Mouse (Mus musculus) hindbrain, embryonic 16.5 days (tissue): ENCODE results near the gene Cntn3. TPM values are rescaled to one million over a fixed set of nuclear protein-coding genes. Genes with fewer than 3 reads are reported as not detected.

Experiments
- ATAC-seq: fragments of 200-750 bp; cut with Nextera tagmentation; 2 replicates; pipeline ENCODE4 v1.8.0; 2017; ENCODE audit warnings: moderate TSS enrichment, moderate library complexity
- H3K27ac ChIP-seq: fragments of 300-500 bp; sonication (generic); 2 replicates; pipeline ENCODE4 v1.5.1; 2014; ENCODE audit warnings: low read depth, mild to moderate bottlenecking, control low read depth, low read length, moderate library complexity
- H3K27me3 ChIP-seq: fragments of 300-500 bp; sonication (generic); replicated peaks from 2 replicates; pipeline ENCODE4 v1.6.1; 2014; ENCODE audit warnings: low read length; ENCODE audit not compliant: control insufficient read depth, insufficient read depth
- H3K36me3 ChIP-seq: fragments of 300-500 bp; sonication (generic); 2 replicates; pipeline ENCODE4 v1.6.1; 2014; ENCODE audit warnings: mild to moderate bottlenecking, low read length, moderate library complexity, mixed read lengths; ENCODE audit not compliant: control insufficient read depth, insufficient read depth
- H3K4me1 ChIP-seq: fragments of 300-500 bp; sonication (generic); 2 replicates; pipeline ENCODE4 v1.6.1; 2014; ENCODE audit warnings: low read depth, low read length; ENCODE audit not compliant: control insufficient read depth, insufficient read depth
- H3K4me2 ChIP-seq: fragments of 300-500 bp; sonication (generic); 2 replicates; pipeline ENCODE4 v1.6.1; 2014; ENCODE audit warnings: mild to moderate bottlenecking, low read length, control low read depth, moderate library complexity
- H3K4me3 ChIP-seq: fragments of 300-500 bp; sonication (generic); 2 replicates; pipeline ENCODE4 v1.5.1; 2014; ENCODE audit warnings: mild to moderate bottlenecking, low read length, control low read depth, moderate library complexity
- H3K9ac ChIP-seq: fragments of 300-500 bp; sonication (generic); 2 replicates; pipeline ENCODE4 v1.6.1; 2014; ENCODE audit warnings: low read depth, mild to moderate bottlenecking, control low read depth, low read length, moderate library complexity
- H3K9me3 ChIP-seq: fragments of 300-500 bp; sonication (generic); 2 replicates; pipeline ENCODE4 v1.6.1; 2014; ENCODE audit warnings: mild to moderate bottlenecking, low read length, moderate library complexity; ENCODE audit not compliant: control insufficient read depth
- WGBS: fragments of 180-500 bp; shearing (Covaris S2); extraction: QIAGEN DNeasy Blood & Tissue Kit; methylation state at CpG from one replicate; pipeline ENCODE4 v1.1.7; 2014; 5-methylcytosine and 5-hydroxymethylcytosine counted together
- polyA plus RNA-seq: library from polyadenylated mRNA; unstranded; fragments of >200 nt; fragmentation: Nextera tagmentation; extraction: Ambion mirVana; gene quantifications from 2 replicates; pipeline ENCODE4 v1.2.1, GENCODE M21; 2015

The Cntn3 gene
- polyA plus RNA-seq, 1 experiment from 2014 or later, result 3.1 TPM

- no peak overlapping the region for H3K27ac ChIP-seq
- WGBS, result 18% methylated on average over 1 of the region's 1 CpGs
- no peak overlapping the region for H3K9ac ChIP-seq
- H3K4me1 ChIP-seq, result no peaks in the 10 kb centered on the region
- H3K4me3 ChIP-seq, result no peak overlapping the region
- no peak for ATAC-seq
- no peaks in the 10 kb centered on the region for H3K9me3 ChIP-seq
- H3K27me3 ChIP-seq, result no peaks in the 10 kb centered on the region
- no peak overlapping the region for H3K4me2 ChIP-seq
- H3K36me3 ChIP-seq, result no peaks in the 10 kb centered on the region
These were observed 200.8 kb downstream of the Cntn3 start for GRCm38 (mm10) chr6:102372112-102372511.

DNA sequence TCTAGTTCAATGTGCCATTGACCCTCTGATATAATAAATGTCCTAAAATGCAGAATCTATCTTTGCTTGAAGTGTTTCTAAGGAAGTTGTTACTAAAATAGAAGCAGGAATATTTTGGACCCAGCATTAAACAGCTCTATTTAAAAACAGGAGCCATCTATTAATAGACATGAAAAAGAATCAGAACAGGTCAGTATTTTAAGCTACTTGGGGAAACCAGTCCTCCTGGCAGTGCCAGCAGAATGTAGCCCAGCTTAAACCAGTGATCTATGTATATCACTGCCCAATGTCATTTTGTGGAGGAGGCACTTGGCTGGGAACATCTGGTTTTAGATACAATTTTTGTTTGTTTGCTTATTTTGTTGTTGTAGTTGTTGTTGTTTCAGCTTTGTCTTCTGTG lies 209.0 kb downstream of the Cntn3 start:
- Histone ChIP-seq H3K4me1 (no peaks in the 10 kb centered on the region), H3K36me3 (no peaks in the 10 kb centered on the region), H3K27me3 (no peaks in the 10 kb centered on the region), H3K4me2 (no peak overlapping the region), H3K9ac (no peak overlapping the region), H3K9me3 (no peaks in the 10 kb centered on the region), H3K27ac (no peak overlapping the region), H3K4me3 (no peak overlapping the region)
- no peak for ATAC-seq

DNA sequence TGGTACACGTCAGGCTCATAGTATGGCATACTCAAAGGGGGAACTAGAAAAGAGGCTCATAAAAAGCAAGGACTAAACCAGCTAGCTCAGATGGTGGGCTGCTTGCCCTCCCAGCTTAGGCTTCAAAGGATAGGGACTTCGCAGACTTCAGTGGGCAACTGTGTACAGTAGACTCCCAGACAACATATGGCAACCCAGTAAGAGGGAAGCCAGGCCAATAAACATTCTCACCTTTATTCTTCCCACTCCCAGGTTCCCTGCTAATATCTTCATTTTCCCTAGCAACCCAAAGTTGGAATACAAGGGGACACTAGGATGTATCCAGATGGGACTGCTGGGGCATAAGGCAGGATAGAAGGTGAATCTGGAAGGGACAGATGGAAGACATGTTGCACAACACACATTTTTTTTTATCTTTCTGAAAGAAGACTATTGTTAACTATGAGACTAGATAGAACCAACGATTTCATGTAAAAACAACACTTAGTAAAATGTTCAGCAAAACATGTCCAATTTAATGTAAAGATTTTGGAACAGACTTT lies 209.5 kb downstream of the Cntn3 start:
- Histone ChIP-seq H3K9me3 (no peaks in the 10 kb centered on the region), H3K9ac (no peak overlapping the region), H3K27me3 (no peaks in the 10 kb centered on the region), H3K36me3 (no peaks in the 10 kb centered on the region), H3K4me2 (no peak overlapping the region), H3K4me1 (no peaks in the 10 kb centered on the region), H3K4me3 (no peak overlapping the region), H3K27ac (no peak overlapping the region)
- ATAC-seq, result peak; percentile 85
- WGBS, result 92% methylated on average over 3 of the region's 3 CpGs

GRCm38 (mm10) chr6:102332144-102332543 lies 240.8 kb downstream of the Cntn3 start:
- Histone ChIP-seq H3K4me2 (no peak overlapping the region), H3K9me3 (no peaks in the 10 kb centered on the region), H3K27me3 (no peaks in the 10 kb centered on the region), H3K9ac (no peak overlapping the region), H3K36me3 (no peaks in the 10 kb centered on the region), H3K4me3 (no peak overlapping the region), H3K4me1 (no peaks in the 10 kb centered on the region), H3K27ac (no peak overlapping the region)
- no peak for ATAC-seq
- 82% methylated on average over 3 of the region's 3 CpGs for WGBS

DNA sequence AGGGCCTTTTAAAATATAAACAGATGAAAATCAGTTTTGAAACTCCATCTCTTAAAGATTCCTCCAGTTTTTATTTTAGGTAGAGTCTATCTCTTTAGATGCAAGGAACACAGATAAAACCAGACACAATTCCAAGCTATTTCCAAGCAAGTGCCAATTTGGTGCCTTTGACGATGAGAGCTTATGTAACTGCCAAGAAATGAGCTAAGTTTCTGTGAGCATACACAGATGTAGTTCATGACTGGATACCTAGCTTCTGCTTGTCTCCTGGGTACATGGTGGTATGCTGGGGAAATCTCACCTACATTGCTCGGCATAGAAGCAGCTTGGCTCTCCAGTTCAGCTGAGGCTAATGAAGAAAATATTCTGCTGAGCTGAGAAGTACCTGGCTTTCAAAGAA lies 246.2 kb downstream of the Cntn3 start:
- no peaks in the 10 kb centered on the region for H3K27me3 ChIP-seq
- no peak for ATAC-seq
- WGBS, result 86% methylated on average over 2 of the region's 2 CpGs

DNA sequence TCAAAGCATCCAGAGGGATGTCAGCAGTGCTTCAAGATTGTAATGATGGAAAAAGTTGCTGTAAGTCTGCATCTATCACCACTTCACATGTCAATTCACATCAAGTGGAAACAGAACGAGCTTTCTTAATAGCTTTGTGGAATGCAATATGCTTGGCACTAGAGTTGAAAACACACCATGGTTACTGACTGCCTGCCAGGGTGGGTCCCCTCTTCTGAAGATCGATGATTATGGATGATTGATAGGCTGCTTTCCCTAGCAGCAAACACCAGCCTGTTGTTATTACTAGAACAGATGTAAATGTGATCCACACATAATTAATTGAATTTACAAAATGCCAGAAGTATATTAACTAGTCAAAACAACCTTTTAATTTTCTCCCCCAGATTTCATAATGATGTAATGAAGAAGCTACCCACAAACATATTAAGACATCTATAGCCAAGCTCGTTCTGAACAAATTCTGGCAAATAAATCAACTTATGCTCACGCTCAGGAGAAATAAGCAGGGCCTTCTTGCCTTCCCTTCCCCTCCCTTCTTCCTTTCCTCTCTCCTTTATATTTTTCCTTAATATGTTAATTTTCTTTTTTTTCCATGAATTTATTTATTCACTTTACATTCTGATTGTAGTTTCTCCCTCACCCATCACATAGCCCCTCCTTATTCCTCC lies 250.2 kb downstream of the Cntn3 start:
- H3K36me3 ChIP-seq, result no peaks in the 10 kb centered on the region
- WGBS, result 62% methylated on average over 4 of the region's 4 CpGs
- no peaks in the 10 kb centered on the region for H3K9me3 ChIP-seq
- no peak overlapping the region for H3K4me3 ChIP-seq
- no peak for ATAC-seq
- no peaks in the 10 kb centered on the region for H3K27me3 ChIP-seq
- H3K4me2 ChIP-seq, result no peak overlapping the region
- no peaks in the 10 kb centered on the region for H3K4me1 ChIP-seq
- no peak overlapping the region for H3K9ac ChIP-seq
- no peak overlapping the region for H3K27ac ChIP-seq

More for the DNA sequence above, 246.2 kb downstream of the Cntn3 start:
- no peak overlapping the region for H3K4me2 ChIP-seq
- no peak overlapping the region for H3K27ac ChIP-seq
- no peaks in the 10 kb centered on the region for H3K4me1 ChIP-seq
- H3K9ac ChIP-seq, result no peak overlapping the region
- H3K36me3 ChIP-seq, result no peaks in the 10 kb centered on the region
- H3K9me3 ChIP-seq, result no peaks in the 10 kb centered on the region
- H3K4me3 ChIP-seq, result no peak overlapping the region

DNA sequence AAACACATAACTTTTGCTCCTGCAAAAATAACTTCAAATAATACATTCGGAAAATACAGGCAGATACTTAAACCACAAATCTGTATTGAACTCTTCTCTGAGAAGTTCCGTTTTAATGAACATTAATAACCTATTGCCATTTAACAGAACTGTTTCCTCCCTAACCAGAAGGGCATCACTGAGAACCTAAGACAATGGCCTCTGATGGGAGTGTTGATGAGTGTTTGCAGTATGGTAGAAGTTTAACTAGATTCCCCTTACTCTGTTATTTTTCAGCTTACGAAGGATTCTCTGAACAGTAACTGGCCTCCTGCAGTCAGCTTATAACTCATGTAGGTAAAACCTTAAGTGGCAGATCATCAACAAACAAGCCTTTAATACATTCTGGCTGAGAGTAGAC lies 253.1 kb downstream of the Cntn3 start:
- no peak overlapping the region for H3K27ac ChIP-seq
- no peak overlapping the region for H3K4me2 ChIP-seq
- no peaks in the 10 kb centered on the region for H3K36me3 ChIP-seq
- no peak overlapping the region for H3K9ac ChIP-seq
- H3K4me3 ChIP-seq, result no peak overlapping the region
- ATAC-seq, result no peak
- no peaks in the 10 kb centered on the region for H3K4me1 ChIP-seq
- 63% methylated on average over 3 of the region's 3 CpGs for WGBS
- H3K9me3 ChIP-seq, result no peaks in the 10 kb centered on the region
- H3K27me3 ChIP-seq, result no peaks in the 10 kb centered on the region

DNA sequence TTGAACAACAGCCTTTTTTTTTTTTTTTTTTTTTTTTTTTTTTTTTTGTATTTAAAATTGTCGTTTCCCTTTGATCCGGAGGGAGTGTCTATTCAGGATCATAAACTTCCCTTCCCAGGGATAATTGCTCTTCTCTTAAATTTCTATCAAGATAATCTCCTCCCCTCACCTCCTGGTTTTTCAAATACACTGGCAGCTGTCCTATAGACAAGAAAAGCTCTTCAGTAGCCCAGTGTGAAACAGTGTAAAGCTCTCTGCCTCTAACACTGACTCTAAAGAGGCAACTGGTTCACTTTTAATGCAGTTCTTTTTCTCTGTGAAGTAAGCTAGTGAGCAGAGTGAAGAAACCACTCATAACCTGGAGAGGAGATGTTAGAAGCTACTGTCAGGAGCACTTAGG lies 290.0 kb downstream of the Cntn3 start:
- Histone ChIP-seq H3K4me2 (no peak overlapping the region), H3K9me3 (no peaks in the 10 kb centered on the region), H3K36me3 (no peaks in the 10 kb centered on the region), H3K27ac (no peak overlapping the region), H3K4me3 (no peak overlapping the region), H3K9ac (no peak overlapping the region), H3K4me1 (no peaks in the 10 kb centered on the region), H3K27me3 (no peaks in the 10 kb centered on the region)
- ATAC-seq, result no peak
- WGBS, result 76% methylated on average over 2 of the region's 2 CpGs

GRCm38 (mm10) chr6:102231015-102231414 lies 341.9 kb downstream of the Cntn3 start:
- ATAC-seq, result no peak
- H3K4me1 ChIP-seq, result no peaks in the 10 kb centered on the region
- no peak overlapping the region for H3K9ac ChIP-seq
- no peaks in the 10 kb centered on the region for H3K36me3 ChIP-seq
- H3K27ac ChIP-seq, result no peak overlapping the region
- no peaks in the 10 kb centered on the region for H3K27me3 ChIP-seq
- WGBS, result 83% methylated on average over 1 of the region's 1 CpGs
- no peaks in the 10 kb centered on the region for H3K9me3 ChIP-seq
- H3K4me3 ChIP-seq, result no peak overlapping the region
- H3K4me2 ChIP-seq, result no peak overlapping the region
